Mouse (Mus musculus): Measurements from ENCODE around the gene Psmb3.

GRCm38 (mm10) chr11:97687061-97687460 lies 16.1 kb upstream of the Psmb3 start:
- no peak for TF ChIP-seq E2F4 (IDR thresholded peaks at IDR 0.05; ENCODE audit: borderline replicate concordance, low read depth, low read length)
- TF ChIP-seq POLR2A (IDR thresholded peaks at IDR 0.05; ENCODE audit: control insufficient read depth in 1 of 2, insufficient read depth in 1 of 2, low read depth in 1 of 2, low read length in 2 of 2, poor library complexity in 1 of 2) = no peak
- no peak for TF ChIP-seq CHD2 (IDR thresholded peaks at IDR 0.05; ENCODE audit: low read length)
- TF ChIP-seq MAZ (IDR thresholded peaks at IDR 0.05; ENCODE audit: low read depth, low read length) = no peak
- no peak for TF ChIP-seq MXI1 (IDR thresholded peaks at IDR 0.05; ENCODE audit: low read depth, low read length)
- no peak for TF ChIP-seq ZNF384 (IDR thresholded peaks at IDR 0.05; ENCODE audit: low read depth, low read length)

All from MEL (cell line).